In the genomic region with DNA sequence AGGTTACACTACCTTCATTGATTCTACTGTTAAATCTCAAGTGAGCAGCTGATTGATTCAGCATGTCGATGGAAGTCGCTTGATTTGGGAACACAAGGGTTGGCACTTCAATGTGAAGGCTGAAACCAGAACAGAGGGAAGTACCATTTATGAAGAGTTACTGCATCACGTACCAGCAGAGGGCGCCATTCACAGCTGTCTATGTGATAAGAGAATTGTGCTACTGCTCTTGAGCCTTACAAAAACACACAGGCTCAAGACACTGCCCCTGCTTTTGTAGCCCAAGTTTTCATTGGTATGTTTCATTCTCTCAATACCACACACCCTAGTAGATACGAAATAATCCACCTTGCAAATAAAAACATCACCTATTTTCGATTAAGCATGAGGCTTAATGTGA, we compare ENCODE assay signal across 8 mouse cellular contexts.
DNase-seq lines count a peak whose midpoint lies in the region; ATAC-seq and TF ChIP-seq lines count a peak whose summit lies in the region.

No protein-coding gene starts in this region.

- no peaks in the 10 kb centered on the region for H3K79me2 ChIP-seq in heart, adult 2 months (replicated peaks; ENCODE audit: control insufficient read depth, insufficient read depth, low read length)

- TF ChIP-seq POLR2A in heart, adult 2 months (IDR thresholded peaks at IDR 0.05; ENCODE audit: insufficient read depth, low read depth, low read length), result no peak
- no peak for TF ChIP-seq POLR2A in cortical plate, adult 2 months (IDR thresholded peaks at IDR 0.05; ENCODE audit: extremely low read depth, insufficient read depth, low read length)

- no peak overlapping the region for H3K4me3 ChIP-seq in heart, adult 2 months
- H3K4me3 ChIP-seq in heart, embryonic 11.5 days (ENCODE audit: low read depth, low read length), result no peak overlapping the region
- no peak overlapping the region for H3K4me3 ChIP-seq in cortical plate, adult 2 months (ENCODE audit: insufficient read depth, low read length)

- H3K27ac ChIP-seq in heart, adult 2 months, result no peak overlapping the region
- H3K27ac ChIP-seq in heart, embryonic 11.5 days (ENCODE audit: low read depth, low read length), result no peak overlapping the region
- H3K27ac ChIP-seq in cortical plate, adult 2 months (ENCODE audit: insufficient read depth, low read length), result no peak overlapping the region

- H3K4me1 ChIP-seq in heart, adult 2 months (ENCODE audit: control insufficient read depth, insufficient read depth, low read length), result no peaks in the 10 kb centered on the region
- H3K4me1 ChIP-seq in heart, embryonic 11.5 days (ENCODE audit: control insufficient read depth, insufficient read depth, low read length), result no peaks in the 10 kb centered on the region
- no peaks in the 10 kb centered on the region for H3K4me1 ChIP-seq in cortical plate, adult 2 months (ENCODE audit: control insufficient read depth, insufficient read depth, low read length)

- DNase-seq in heart, adult 2 months, result peak in 1 of 2 experiments; percentile 20
- peak; percentile 74 for DNase-seq in ZHBTc4 (ENCODE audit: low read depth, low spot score)
- peak; percentile 60 for DNase-seq in heart, postnatal 4 days
- DNase-seq in left cerebral cortex, postnatal 10 days (ENCODE audit: extremely low spot score in 1 of 2, low spot score in 2 of 2), result peak; percentile 16 to 65
- DNase-seq in retina, adult 2 months (ENCODE audit: low read depth, low spot score), result peak; percentile 39

- H3K9ac ChIP-seq in heart, adult 2 months (ENCODE audit: low read depth, low read length), result no peak overlapping the region
- H3K9ac ChIP-seq in heart, embryonic 11.5 days (ENCODE audit: low read depth, low read length), result no peak overlapping the region

- H3K36me3 ChIP-seq in heart, adult 2 months (ENCODE audit: control insufficient read depth, insufficient read depth, low read length), result no peaks in the 10 kb centered on the region
- no peaks in the 10 kb centered on the region for H3K36me3 ChIP-seq in heart, embryonic 11.5 days (ENCODE audit: control insufficient read depth, insufficient read depth, low read length)

- H3K27me3 ChIP-seq in heart, adult 2 months (ENCODE audit: control insufficient read depth, insufficient read depth, low read length), result no peaks in the 10 kb centered on the region
- no peaks in the 10 kb centered on the region for H3K27me3 ChIP-seq in heart, embryonic 11.5 days (ENCODE audit: control insufficient read depth, insufficient read depth, low read length)

- no peak overlapping the region for H3K4me2 ChIP-seq in heart, embryonic 11.5 days

- TF ChIP-seq CTCF in heart, adult 2 months (IDR thresholded peaks at IDR 0.05), result peak; percentile 55
- TF ChIP-seq CTCF in cortical plate, adult 2 months (IDR thresholded peaks at IDR 0.05; ENCODE audit: extremely low read depth, insufficient read depth, low read length), result peak; percentile 64

- TF ChIP-seq EP300 in heart, adult 2 months (IDR thresholded peaks at IDR 0.05; ENCODE audit: insufficient read depth, low read depth, low read length), result no peak

- intact Hi-C loops in heart, adult 2 months (cut with DNase I), result no loop called here
- intact Hi-C loops in left cerebral cortex, postnatal 10 days (cut with DNase I), result loop anchor here (2.0 kb wide), 1 partner anchor 230 kb away; no protein-coding TSS in a partner anchor

- WGBS in heart, adult 2 months, result 36% methylated on average over 6 of the region's 6 CpGs
- WGBS in heart, embryonic 11.5 days (ENCODE audit: insufficient replicate concordance), result 34% methylated on average over 6 of the region's 6 CpGs

- no peaks in the 10 kb centered on the region for H3K9me3 ChIP-seq in heart, embryonic 11.5 days (replicated peaks; ENCODE audit: control insufficient read depth, low read length)

- no peak for ATAC-seq in heart, embryonic 11.5 days (replicated peaks; ENCODE audit: insufficient number of reproducible peaks, low FRiP score, low TSS enrichment)
- no peak for ATAC-seq in megakaryocyte progenitor cell, adult 5-6 weeks (replicated peaks; ENCODE audit: poor library complexity)
